Mouse (Mus musculus): ENCODE measurements around the gene Gm10840.

- no peak for TF ChIP-seq MAFK (IDR thresholded peaks at IDR 0.05; ENCODE audit: insufficient read depth, low read depth, low read length)
- TF ChIP-seq ZNF384 (IDR thresholded peaks at IDR 0.05; ENCODE audit: low read depth, low read length), result no peak
Measured at GRCm38 (mm10) chr11:106179711-106180448, 19.2 kb downstream of the Gm10840 start.

All from ES-E14 (cell line).